Mouse (Mus musculus) leukemia stem cell, adult 10-12 weeks (primary cell): ENCODE data around the gene Wbp1l. TPM values are rescaled to one million over a fixed set of nuclear protein-coding genes. Genes with fewer than 3 reads are reported as not detected.

Source experiments
- polyA plus RNA-seq: library from polyadenylated mRNA; stranded (reverse); fragments of >175 nt; gene quantifications from 2 replicates; pipeline ENCODE4 v1.2.3, GENCODE M21; 2012; ENCODE audit warnings: low replicate concordance

The Wbp1l gene
- polyA plus RNA-seq: 42.2 and 42.7 TPM in 2 replicates

DNA sequence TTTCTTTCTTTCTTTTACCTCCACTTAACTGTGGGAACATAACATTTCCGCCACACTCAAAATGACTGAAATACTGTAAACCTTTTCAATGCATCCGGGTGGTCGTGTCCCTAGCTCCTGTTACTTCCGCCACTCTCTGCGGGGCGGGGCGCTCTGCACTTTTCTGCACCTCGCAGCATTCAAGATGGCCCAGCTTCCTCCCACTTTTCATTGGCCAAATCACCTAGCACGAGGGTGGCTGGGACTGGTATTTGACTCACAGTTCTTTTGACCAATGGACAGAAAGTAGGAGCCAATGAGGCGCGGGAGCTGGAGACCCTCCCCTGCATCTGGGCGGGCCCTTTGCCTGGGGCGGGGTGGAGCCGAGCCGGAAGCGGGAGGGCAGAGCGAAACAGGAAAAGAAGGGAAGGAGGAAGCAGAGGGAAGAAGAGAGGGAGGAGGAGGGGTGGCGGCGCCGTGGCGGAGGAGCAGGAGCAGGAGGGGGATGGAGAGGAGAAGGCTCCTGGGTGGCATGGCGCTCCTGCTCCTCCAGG, at the start of gene Wbp1l:
Wbp1l (plus strand) TSS at position 365 of the 533 bp plus-strand sequence.

DNA sequence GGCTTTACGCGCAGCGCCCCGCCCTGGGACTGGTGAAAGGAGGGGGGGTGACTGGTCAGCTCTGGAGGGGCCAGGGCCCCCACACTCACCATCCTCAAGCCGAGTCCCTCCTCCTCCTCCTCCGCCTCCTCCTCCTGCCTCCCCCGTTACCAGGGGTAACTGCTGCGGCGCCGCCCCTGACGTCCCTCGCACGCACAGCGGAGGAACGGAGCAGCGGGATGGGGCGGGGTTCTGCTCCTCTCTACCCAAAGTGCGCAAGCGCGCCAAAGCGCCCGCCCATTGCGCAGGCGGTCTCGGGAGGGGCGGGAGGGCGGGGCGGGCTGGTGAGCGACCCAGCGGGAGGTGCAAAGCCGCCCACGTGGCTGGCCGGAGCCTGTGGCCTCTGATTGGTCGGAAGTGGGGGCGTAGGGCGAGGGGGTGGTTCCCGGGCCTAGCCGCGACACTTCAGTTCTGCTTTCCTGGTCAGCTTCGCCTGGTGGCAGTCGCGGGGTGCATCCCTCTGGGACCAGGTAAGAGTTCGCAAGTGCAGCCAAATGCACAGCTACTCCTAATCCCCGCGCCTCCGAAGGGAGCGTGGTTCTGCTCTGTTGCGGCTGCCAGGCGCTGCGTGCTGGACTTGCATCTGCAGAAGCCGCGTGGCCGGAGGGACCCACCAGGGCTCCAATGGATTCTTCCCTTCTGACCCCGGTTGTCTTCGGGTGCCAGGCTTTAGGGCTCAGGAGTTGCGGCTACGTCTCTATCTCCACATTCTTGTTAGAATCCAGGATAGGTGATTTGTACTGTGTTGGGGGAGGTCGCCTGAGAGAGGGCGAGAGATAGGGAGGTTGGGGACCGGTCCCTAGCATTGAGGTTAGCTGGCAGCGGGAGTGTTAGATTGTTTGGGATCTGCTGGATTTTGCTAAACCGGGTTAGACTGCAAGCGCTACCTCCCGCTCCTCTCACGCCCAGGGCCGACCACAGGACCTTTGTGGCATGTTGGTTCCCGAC, 25.6 kb upstream of the Wbp1l start, which contains the start of the genes Arl3 and Sfxn2:
Arl3 (minus strand) TSS at position 248 of the 987 bp plus-strand sequence.
Sfxn2 (plus strand) TSS at position 415 of the 987 bp plus-strand sequence.

DNA sequence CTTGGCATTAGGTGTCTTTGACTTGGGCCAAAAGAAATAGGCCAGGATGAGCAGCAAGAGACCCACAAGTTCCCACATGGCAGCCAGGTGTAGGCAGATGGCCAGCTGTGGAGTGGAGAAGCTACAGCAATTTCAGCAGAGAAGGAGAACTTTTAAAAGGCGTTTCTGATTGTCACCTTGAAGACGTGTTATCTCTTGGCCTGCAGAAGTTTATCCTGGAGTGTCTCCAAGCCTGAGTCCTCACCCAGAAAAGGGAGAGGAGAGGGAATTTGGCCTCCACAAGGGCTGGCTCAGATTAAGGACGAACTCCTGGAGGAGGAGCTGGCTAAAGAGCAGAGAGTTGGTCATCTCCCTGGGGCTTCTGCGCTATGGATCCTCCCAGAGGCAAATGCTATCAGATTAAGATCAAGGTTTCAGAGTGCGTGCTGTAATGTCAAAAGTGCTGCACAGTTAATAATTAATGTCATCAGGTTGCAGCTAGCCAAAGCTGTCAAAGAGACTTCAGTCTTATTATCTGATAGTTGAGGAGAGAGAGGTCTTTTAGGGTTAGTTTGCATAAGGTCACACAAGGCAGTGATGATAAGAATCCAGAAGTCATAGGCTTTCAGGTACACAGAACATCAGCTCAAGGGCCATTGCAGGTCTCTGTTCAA, 74.0 kb downstream of the Wbp1l start, which contains the start of gene Cyp17a1:
Cyp17a1 (minus strand) TSS at position 407 of the 653 bp plus-strand sequence.

DNA sequence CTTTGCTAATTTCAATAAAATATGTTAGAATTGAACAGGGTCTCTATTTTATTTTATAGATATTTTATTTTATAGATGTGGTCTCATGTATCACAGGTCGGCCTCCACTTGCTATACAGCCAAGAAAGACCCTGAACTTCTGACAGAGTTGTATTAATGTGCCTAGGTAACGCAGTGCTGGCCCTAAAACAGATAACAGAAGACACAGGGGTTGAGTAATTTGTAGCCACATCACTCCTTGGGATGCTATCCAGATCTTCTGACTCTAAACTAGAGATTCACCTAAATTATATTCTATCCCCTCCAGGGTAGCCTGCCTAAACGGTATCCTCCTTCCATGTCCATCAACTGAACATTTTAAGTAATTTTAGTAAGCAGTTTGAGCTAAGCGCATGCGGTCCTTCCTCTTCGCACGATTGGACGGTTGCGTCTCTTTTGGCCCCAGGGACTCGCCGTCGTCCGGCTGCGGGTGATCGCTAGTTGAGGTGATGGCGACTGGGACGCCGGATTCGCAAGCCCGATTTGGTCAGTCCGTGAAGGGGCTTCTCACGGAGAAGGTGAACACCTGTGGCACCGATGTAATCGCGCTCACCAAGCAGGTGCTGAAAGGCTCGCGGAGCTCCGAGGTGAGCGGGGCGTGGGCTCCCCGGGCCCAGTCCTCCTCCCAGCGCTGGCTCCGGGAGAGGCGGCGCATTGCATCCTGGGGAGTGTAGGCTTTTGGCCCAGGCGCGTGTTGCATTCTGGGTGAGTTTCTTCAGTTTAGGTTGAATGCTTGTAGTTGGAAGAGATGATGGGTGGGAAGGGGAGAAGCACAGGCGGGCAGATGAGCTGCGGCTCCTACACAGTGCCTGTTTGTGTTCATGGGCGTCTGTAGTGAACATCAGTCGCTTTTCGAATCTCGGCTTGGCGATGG, 90.8 kb downstream of the Wbp1l start, which contains the start of gene Borcs7:
Borcs7 (plus strand) TSS at position 447 of the 913 bp plus-strand sequence.

Other genes with a start within 250 kb of the Wbp1l start
- gene 2310034G01Rik, start 248.8 kb upstream of the Wbp1l start, polyA plus RNA-seq: 0.13 and 0.43 TPM in 2 replicates
- gene Actr1a, start 203.3 kb upstream of the Wbp1l start, polyA plus RNA-seq: 17.4 and 47.0 TPM in 2 replicates
- gene Sufu, start 202.2 kb upstream of the Wbp1l start, polyA plus RNA-seq: 38.7 and 40.0 TPM in 2 replicates
- gene Trim8, start 97.4 kb upstream of the Wbp1l start, polyA plus RNA-seq: 109 and 117 TPM in 2 replicates
- 5.5 and 13.7 TPM in 2 replicates for gene Arl3, start 25.9 kb upstream of the Wbp1l start, polyA plus RNA-seq
- 0.54 and 1.9 TPM in 2 replicates for gene Sfxn2, start 25.7 kb upstream of the Wbp1l start, polyA plus RNA-seq
- gene Cyp17a1, start 74.1 kb downstream of the Wbp1l start, polyA plus RNA-seq: 0.11 TPM in 1 of 2 replicates, not detected in the other
- gene Borcs7, start 90.8 kb downstream of the Wbp1l start, polyA plus RNA-seq: 0.28 and 1.0 TPM in 2 replicates
- gene As3mt, start 108.4 kb downstream of the Wbp1l start, polyA plus RNA-seq: 0.59 and 0.98 TPM in 2 replicates
- 19.9 and 46.4 TPM in 2 replicates for gene Cnnm2, start 162.5 kb downstream of the Wbp1l start, polyA plus RNA-seq